Mouse (Mus musculus) splenic B cell, adult 2 months (primary cell): Measurements from ENCODE around the gene Sacs.

ENCODE experiments used
- DNase-seq: peaks from one replicate; pipeline ENCODE4 v3.0.0-alpha.2; 2011; ENCODE audit warnings: low read depth, low spot score
- H3K27me3 ChIP-seq: 2 replicates; pipeline ENCODE4 v1.6.1; 2012; ENCODE audit warnings: mild to moderate bottlenecking, low read length, moderate library complexity, mixed read lengths; ENCODE audit not compliant: control insufficient read depth, poor library complexity, insufficient read depth, severe bottlenecking
- H3K36me3 ChIP-seq: 2 replicates; pipeline ENCODE4 v1.6.1; 2012; ENCODE audit warnings: mild to moderate bottlenecking, low read length, moderate library complexity, mixed read lengths; ENCODE audit not compliant: control insufficient read depth, poor library complexity, insufficient read depth, severe bottlenecking

The Sacs gene

GRCm38 (mm10) chr14:61242611-61243010 lies 104.4 kb downstream of the Sacs start:
- DNase-seq = peak; percentile 29
- Histone ChIP-seq H3K27me3 (no peaks in the 10 kb centered on the region), H3K36me3 (no peaks in the 10 kb centered on the region)

- Histone ChIP-seq H3K27me3 (no peaks in the 10 kb centered on the region), H3K36me3 (no peaks in the 10 kb centered on the region)
Measured at GRCm38 (mm10) chr14:61246444-61246843, 108.2 kb downstream of the Sacs start.

GRCm38 (mm10) chr14:61252596-61253388 lies 114.5 kb downstream of the Sacs start:
- Histone ChIP-seq H3K36me3 (no peaks in the 10 kb centered on the region; the same call in 1 of the 2 replicates), H3K27me3 (no peaks in the 10 kb centered on the region)
- no peak for DNase-seq

More at GRCm38 (mm10) chr14:61246444-61246843, 108.2 kb downstream of the Sacs start:
- no peak for DNase-seq

- H3K36me3 ChIP-seq = no peaks in the 10 kb centered on the region; the same call in 1 of the 2 replicates
- H3K27me3 ChIP-seq = no peaks in the 10 kb centered on the region
- no peak for DNase-seq
Measured at GRCm38 (mm10) chr14:61258352-61258751, 120.1 kb downstream of the Sacs start, which contains the start of gene Sgcg. TSS of gene Sgcg (minus strand) at chr14:61258490.

- H3K27me3 ChIP-seq = no peaks in the 10 kb centered on the region
- no peaks in the 10 kb centered on the region for H3K36me3 ChIP-seq
- no peak for DNase-seq
Measured at GRCm38 (mm10) chr14:61259084-61259483, 120.8 kb downstream of the Sacs start.

GRCm38 (mm10) chr14:61267908-61268475 lies 129.7 kb downstream of the Sacs start:
- no peaks in the 10 kb centered on the region for H3K36me3 ChIP-seq
- no peaks in the 10 kb centered on the region for H3K27me3 ChIP-seq
- no peak for DNase-seq

- Histone ChIP-seq H3K36me3 (no peaks in the 10 kb centered on the region), H3K27me3 (no peaks in the 10 kb centered on the region; the same call in 1 of the 2 replicates)
- DNase-seq = no peak
Measured at GRCm38 (mm10) chr14:61274414-61275198, 136.3 kb downstream of the Sacs start.

- Histone ChIP-seq H3K27me3 (no peaks in the 10 kb centered on the region; the same call in 1 of the 2 replicates), H3K36me3 (no peaks in the 10 kb centered on the region)
- DNase-seq = peak; percentile 52
Measured at GRCm38 (mm10) chr14:61277285-61277684, 139.0 kb downstream of the Sacs start.

- H3K27me3 ChIP-seq = no peaks in the 10 kb centered on the region; the same call in 1 of the 2 replicates
- H3K36me3 ChIP-seq = no peaks in the 10 kb centered on the region
- DNase-seq = no peak
Measured at GRCm38 (mm10) chr14:61278676-61279300, 140.5 kb downstream of the Sacs start.

- H3K27me3 ChIP-seq = no peaks in the 10 kb centered on the region
- no peak for DNase-seq
- no peaks in the 10 kb centered on the region for H3K36me3 ChIP-seq
Measured at GRCm38 (mm10) chr14:61288606-61289286, 150.5 kb downstream of the Sacs start.
